Mouse (Mus musculus): Measurements from ENCODE around the gene Oprd1. TPM values are rescaled to one million over a fixed set of nuclear protein-coding genes. Genes with fewer than 3 reads are reported as not detected.

The Oprd1 gene
- total and polyA plus RNA-seq, 3 experiments: 0.01 TPM; not detected in 2

DNA sequence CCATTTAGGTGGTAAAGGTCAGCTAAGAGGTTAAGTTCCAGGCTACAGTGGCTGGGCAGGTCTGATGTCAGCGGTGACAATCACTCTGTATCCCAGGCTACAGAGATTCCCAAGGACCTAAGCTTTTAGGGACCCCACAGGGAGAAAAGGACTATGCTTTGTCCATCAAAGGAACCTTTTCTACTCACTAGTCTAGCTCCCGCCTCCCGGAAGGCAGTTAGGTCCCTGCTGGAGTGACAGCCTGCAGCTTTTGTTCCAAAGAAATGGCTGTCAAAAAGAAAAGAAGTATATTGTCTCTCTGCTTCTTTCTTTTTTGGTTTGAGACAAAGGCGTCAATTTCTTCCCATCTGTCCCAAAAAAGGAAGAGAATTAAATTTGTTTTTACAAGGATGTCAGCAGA lies 33.1 kb downstream of the Oprd1 start:
- Histone ChIP-seq H3K4me3 (ENCODE audit: control insufficient read depth in 1 of 2, insufficient read depth in 1 of 2, low read depth in 2 of 2, low read length in 2 of 2) (no peak overlapping the region), H3K79me2 (ENCODE audit: control insufficient read depth, insufficient read depth, low read length, poor library complexity) (no peaks in the 10 kb centered on the region), H3K4me1 (ENCODE audit: control insufficient read depth in 1 of 2, insufficient read depth in 2 of 2, low read length in 2 of 2) (peaks cover 0 to 4% of the 10 kb centered on the region in 2 experiments; a peak in 1 of 4 replicates), H3K9ac (ENCODE audit: control insufficient read depth, low read depth, low read length, poor library complexity, severe bottlenecking) (no peak overlapping the region), H3K27ac (ENCODE audit: control insufficient read depth, low read depth, low read length) (no peak overlapping the region), H3K27me3 (ENCODE audit: control insufficient read depth in 1 of 2, insufficient read depth in 2 of 2, low read length in 2 of 2) (peaks cover 5 to 8% of the 10 kb centered on the region in 2 experiments), H3K36me3 (ENCODE audit: control insufficient read depth in 1 of 2, insufficient read depth in 2 of 2, low read length in 2 of 2) (no peaks in the 10 kb centered on the region), H3K9me3 (replicated peaks; ENCODE audit: insufficient read depth, low read length) (no peaks in the 10 kb centered on the region)
- TF ChIP-seq POLR2AphosphoS5 (IDR thresholded peaks at IDR 0.05; ENCODE audit: borderline replicate concordance, low read depth, low read length): no peak
- no peak for TF ChIP-seq MYB (IDR thresholded peaks at IDR 0.05; ENCODE audit: low read depth, low read length)
- DNase-seq (ENCODE audit: low read depth, low spot score): no peak

GRCm38 (mm10) chr4:132108221-132108620 lies 36.1 kb downstream of the Oprd1 start:
- DNase-seq (ENCODE audit: low read depth, low spot score): no peak
- Histone ChIP-seq H3K27me3 (ENCODE audit: control insufficient read depth in 1 of 2, insufficient read depth in 2 of 2, low read length in 2 of 2) (peaks cover 8 to 13% of the 10 kb centered on the region in 2 experiments), H3K79me2 (ENCODE audit: control insufficient read depth, insufficient read depth, low read length, poor library complexity) (no peaks in the 10 kb centered on the region), H3K9me3 (replicated peaks; ENCODE audit: insufficient read depth, low read length) (no peaks in the 10 kb centered on the region), H3K4me1 (ENCODE audit: control insufficient read depth in 1 of 2, insufficient read depth in 2 of 2, low read length in 2 of 2) (peaks cover 0 to 4% of the 10 kb centered on the region in 2 experiments; a peak in 1 of 4 replicates), H3K27ac (ENCODE audit: control insufficient read depth, low read depth, low read length) (no peak overlapping the region), H3K4me3 (ENCODE audit: control insufficient read depth in 1 of 2, insufficient read depth in 1 of 2, low read depth in 2 of 2, low read length in 2 of 2) (no peak overlapping the region), H3K36me3 (ENCODE audit: control insufficient read depth in 1 of 2, insufficient read depth in 2 of 2, low read length in 2 of 2) (no peaks in the 10 kb centered on the region), H3K9ac (ENCODE audit: control insufficient read depth, low read depth, low read length, poor library complexity, severe bottlenecking) (no peak overlapping the region)
- TF ChIP-seq JUND (IDR thresholded peaks at IDR 0.05; ENCODE audit: low read depth, low read length) (no peak), POLR2A (IDR thresholded peaks at IDR 0.05; ENCODE audit: control insufficient read depth in 1 of 2, insufficient read depth in 1 of 2, low read depth in 1 of 2, low read length in 2 of 2, poor library complexity in 1 of 2) (no peak), NRF1 (IDR thresholded peaks at IDR 0.05; ENCODE audit: insufficient read depth, low read depth, low read length, poor library complexity, severe bottlenecking) (no peak), TBP (IDR thresholded peaks at IDR 0.05; ENCODE audit: low read depth, low read length) (no peak), GATA1 (IDR thresholded peaks at IDR 0.05; ENCODE audit: low read depth, low read length) (no peak), GABPA (IDR thresholded peaks at IDR 0.05; ENCODE audit: low read depth, low read length) (no peak)

DNA sequence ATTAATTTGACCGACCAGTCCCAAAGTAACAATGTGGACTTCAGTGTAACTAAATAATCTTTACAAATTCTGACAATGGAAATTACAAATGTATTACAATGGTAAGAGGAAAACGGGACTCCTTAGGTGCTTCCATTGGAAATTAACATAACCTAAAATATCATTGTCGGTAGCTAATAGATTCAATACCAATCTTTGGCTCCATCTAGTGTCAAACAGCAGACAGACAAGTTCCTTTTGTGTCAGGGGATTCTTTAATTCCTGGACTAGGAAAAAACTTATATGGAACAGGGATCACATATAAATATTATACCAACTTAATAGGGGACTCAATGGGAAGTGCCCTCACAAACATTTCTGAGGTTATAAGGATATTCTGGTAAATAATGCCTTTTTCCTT lies 43.1 kb downstream of the Oprd1 start:
- H3K27me3 ChIP-seq (ENCODE audit: control insufficient read depth in 1 of 2, insufficient read depth in 2 of 2, low read length in 2 of 2): peaks cover 9 to 25% of the 10 kb centered on the region in 2 experiments
- H3K9ac ChIP-seq (ENCODE audit: control insufficient read depth, low read depth, low read length, poor library complexity, severe bottlenecking): no peak overlapping the region
- TF ChIP-seq ZC3H11A (IDR thresholded peaks at IDR 0.05; ENCODE audit: low read depth, low read length) (peak; percentile 68), RAD21 (IDR thresholded peaks at IDR 0.05; ENCODE audit: low read depth, low read length) (peak; percentile 83), SMC3 (IDR thresholded peaks at IDR 0.05; ENCODE audit: low read depth, low read length) (peak; percentile 81), TBP (IDR thresholded peaks at IDR 0.05; ENCODE audit: low read depth, low read length) (no peak), ELF1 (IDR thresholded peaks at IDR 0.05; ENCODE audit: low read depth, low read length) (no peak), CTCF (IDR thresholded peaks at IDR 0.05 in 2 of 3, conservative IDR thresholded peaks at IDR 0.05 in 1 of 3; ENCODE audit: control insufficient read depth in 1 of 3, insufficient read depth in 1 of 3, low read depth in 2 of 3, low read length in 3 of 3, poor library complexity in 1 of 3, severe bottlenecking in 1 of 3) (peak in 2 of 3 experiments; percentile 30 to 79; a peak in 3 of 6 replicates), SIN3A (IDR thresholded peaks at IDR 0.05; ENCODE audit: low read length) (no peak), CHD1 (IDR thresholded peaks at IDR 0.05; ENCODE audit: low read depth, low read length) (no peak)
- no peaks in the 10 kb centered on the region for H3K9me3 ChIP-seq (replicated peaks; ENCODE audit: insufficient read depth, low read length)
- no peaks in the 10 kb centered on the region for H3K79me2 ChIP-seq (ENCODE audit: control insufficient read depth, insufficient read depth, low read length, poor library complexity)
- H3K4me3 ChIP-seq (ENCODE audit: control insufficient read depth in 1 of 2, insufficient read depth in 1 of 2, low read depth in 2 of 2, low read length in 2 of 2): no peak overlapping the region
- DNase-seq (ENCODE audit: low read depth, low spot score): peak; percentile 44
- H3K4me1 ChIP-seq (ENCODE audit: control insufficient read depth in 1 of 2, insufficient read depth in 2 of 2, low read length in 2 of 2): no peaks in the 10 kb centered on the region
- no peaks in the 10 kb centered on the region for H3K36me3 ChIP-seq (ENCODE audit: control insufficient read depth in 1 of 2, insufficient read depth in 2 of 2, low read length in 2 of 2)
- H3K27ac ChIP-seq (ENCODE audit: control insufficient read depth, low read depth, low read length): no peak overlapping the region
